Mouse (Mus musculus): ENCODE measurements around the gene Clps. TPM values are rescaled to one million over a fixed set of nuclear protein-coding genes. Genes with fewer than 3 reads are reported as not detected.

Clps gene
- total RNA-seq, 2 experiments from 2014 or later = not detected

Other genes starting within 250 kb of the Clps start
- 9.7 and 10.5 TPM in 2 replicates for gene Fance, start 247.2 kb downstream of the Clps start, total RNA-seq (2015; ENCODE audit: low replicate concordance)
- 0.76 and 9.8 TPM in 2 replicates for gene Fance, start 247.2 kb downstream of the Clps start, total RNA-seq (2017; ENCODE audit: low replicate concordance)
- 515 and 750 TPM in 2 replicates for gene Rpl10a, start 232.3 kb downstream of the Clps start, total RNA-seq (2015; ENCODE audit: low replicate concordance)
- gene Rpl10a, start 232.3 kb downstream of the Clps start, total RNA-seq (2017; ENCODE audit: low replicate concordance) = 184 and 203 TPM in 2 replicates
- gene Tead3, start 209.9 kb downstream of the Clps start, total RNA-seq (2015; ENCODE audit: low replicate concordance) = not detected in 2 replicates
- gene Tead3, start 209.9 kb downstream of the Clps start, total RNA-seq (2017; ENCODE audit: low replicate concordance) = not detected in 2 replicates
- not detected in 2 replicates for gene Tulp1, start 195.5 kb downstream of the Clps start, total RNA-seq (2015; ENCODE audit: low replicate concordance)
- gene Tulp1, start 195.5 kb downstream of the Clps start, total RNA-seq (2017; ENCODE audit: low replicate concordance) = not detected in 2 replicates
- 5.9 and 6.8 TPM in 2 replicates for gene Fkbp5, start 43.2 kb downstream of the Clps start, total RNA-seq (2015; ENCODE audit: low replicate concordance)
- gene Fkbp5, start 43.2 kb downstream of the Clps start, total RNA-seq (2017; ENCODE audit: low replicate concordance) = 7.6 and 10.6 TPM in 2 replicates
- gene Armc12, start 30.0 kb downstream of the Clps start, total RNA-seq (2015; ENCODE audit: low replicate concordance) = not detected in 2 replicates
- not detected in 2 replicates for gene Armc12, start 30.0 kb downstream of the Clps start, total RNA-seq (2017; ENCODE audit: low replicate concordance)
- not detected in 2 replicates for gene Clpsl2, start 11.4 kb downstream of the Clps start, total RNA-seq (2015; ENCODE audit: low replicate concordance)
- gene Clpsl2, start 11.4 kb downstream of the Clps start, total RNA-seq (2017; ENCODE audit: low replicate concordance) = not detected in 2 replicates
- gene Lhfpl5, start 14.9 kb upstream of the Clps start, total RNA-seq (2015; ENCODE audit: low replicate concordance) = not detected in 2 replicates
- gene Lhfpl5, start 14.9 kb upstream of the Clps start, total RNA-seq (2017; ENCODE audit: low replicate concordance) = not detected in 2 replicates
- gene Srpk1, start 61.9 kb upstream of the Clps start, total RNA-seq (2015; ENCODE audit: low replicate concordance) = 14.7 and 15.1 TPM in 2 replicates
- 23.9 and 36.2 TPM in 2 replicates for gene Srpk1, start 61.9 kb upstream of the Clps start, total RNA-seq (2017; ENCODE audit: low replicate concordance)
- gene Slc26a8, start 129.5 kb upstream of the Clps start, total RNA-seq (2015; ENCODE audit: low replicate concordance) = 5.0 TPM in 1 of 2 replicates, not detected in the other
- 1.3 and 3.9 TPM in 2 replicates for gene Slc26a8, start 129.5 kb upstream of the Clps start, total RNA-seq (2017; ENCODE audit: low replicate concordance)
- 53.7 and 58.7 TPM in 2 replicates for gene Mapk14, start 130.6 kb upstream of the Clps start, total RNA-seq (2015; ENCODE audit: low replicate concordance)
- gene Mapk14, start 130.6 kb upstream of the Clps start, total RNA-seq (2017; ENCODE audit: low replicate concordance) = 63.1 and 64.9 TPM in 2 replicates
- gene AC170998.1, start 165.3 kb upstream of the Clps start, total RNA-seq (2015; ENCODE audit: low replicate concordance) = 2.1 TPM in 1 of 2 replicates, not detected in the other
- gene AC170998.1, start 165.3 kb upstream of the Clps start, total RNA-seq (2017; ENCODE audit: low replicate concordance) = 13.0 TPM in 1 of 2 replicates, not detected in the other
- gene Mapk13, start 208.5 kb upstream of the Clps start, total RNA-seq (2015; ENCODE audit: low replicate concordance) = 2.2 and 12.2 TPM in 2 replicates
- gene Mapk13, start 208.5 kb upstream of the Clps start, total RNA-seq (2017; ENCODE audit: low replicate concordance) = 0.61 and 4.2 TPM in 2 replicates
- gene Brpf3, start 240.3 kb upstream of the Clps start, total RNA-seq (2015; ENCODE audit: low replicate concordance) = 497 and 560 TPM in 2 replicates
- gene Brpf3, start 240.3 kb upstream of the Clps start, total RNA-seq (2017; ENCODE audit: low replicate concordance) = 243 and 286 TPM in 2 replicates